Mouse (Mus musculus): ENCODE results near the gene Adra2a. TPM values are rescaled to one million over a fixed set of nuclear protein-coding genes. Genes with fewer than 3 reads are reported as not detected.
A peak's percentile ranks its signal among the peaks of the same experiment; 100 is the strongest.

Gene Adra2a
- 0.16 and 0.18 TPM in 2 replicates for polyA plus RNA-seq (2015; fragmentation: Nextera tagmentation; extraction: Ambion mirVana)

DNA sequence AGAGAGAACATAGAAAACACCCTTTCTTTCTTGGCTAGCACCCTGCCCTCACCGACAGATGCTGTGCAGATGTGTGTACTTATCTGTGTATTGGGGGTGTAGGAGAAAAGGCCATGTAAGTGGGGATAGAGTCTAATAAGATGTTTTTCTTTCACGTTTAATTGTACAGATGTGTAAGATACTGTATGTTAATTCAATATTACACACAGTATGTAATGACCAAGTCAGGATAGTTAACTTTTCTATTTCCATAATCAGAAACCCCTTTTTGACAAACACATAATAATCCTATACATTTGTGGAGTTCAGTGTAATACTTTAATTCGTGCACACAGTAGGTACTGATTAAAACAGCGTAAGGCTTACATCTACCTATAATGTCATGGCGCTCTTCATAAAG, at the start of gene Adra2a:
TSS of gene Adra2a (plus strand) at position 301 of the 400 bp plus-strand sequence.
- no peak for TF ChIP-seq CTCF (IDR thresholded peaks at IDR 0.05; ENCODE audit: low read depth)
- no peak for TF ChIP-seq EP300 (optimal IDR thresholded peaks at IDR 0.05)
- Histone ChIP-seq H3K9ac (ENCODE audit: low read length) (peak within 1 kb of the TSS; percentile 41), H3K36me3 (ENCODE audit: control insufficient read depth, insufficient read depth, low read length) (no peaks in the 10 kb centered on the region), H3K27me3 (ENCODE audit: control insufficient read depth, insufficient read depth, low read length) (peaks cover 10% of the 10 kb centered on the region; the same call in 1 of the 2 replicates), H3K9me3 (ENCODE audit: control insufficient read depth, low read length) (no peaks in the 10 kb centered on the region), H3K4me2 (replicated peaks; ENCODE audit: low read depth) (peak within 1 kb of the TSS; percentile 95), H3K4me3 (ENCODE audit: low read depth, low read length) (peak within 1 kb of the TSS; percentile 50), H3K4me1 (replicated peaks; ENCODE audit: control insufficient read depth, insufficient read depth) (peaks cover 7% of the 10 kb centered on the region; the same call in 1 of the 2 replicates), H3K27ac (replicated peaks) (no peak within 1 kb of the TSS)
- DNase-seq (ENCODE audit: low spot score) = no peak
- 78% methylated on average over 5 of the region's 5 CpGs for WGBS
- ATAC-seq (ENCODE audit: low FRiP score, low TSS enrichment) = no peak

DNA sequence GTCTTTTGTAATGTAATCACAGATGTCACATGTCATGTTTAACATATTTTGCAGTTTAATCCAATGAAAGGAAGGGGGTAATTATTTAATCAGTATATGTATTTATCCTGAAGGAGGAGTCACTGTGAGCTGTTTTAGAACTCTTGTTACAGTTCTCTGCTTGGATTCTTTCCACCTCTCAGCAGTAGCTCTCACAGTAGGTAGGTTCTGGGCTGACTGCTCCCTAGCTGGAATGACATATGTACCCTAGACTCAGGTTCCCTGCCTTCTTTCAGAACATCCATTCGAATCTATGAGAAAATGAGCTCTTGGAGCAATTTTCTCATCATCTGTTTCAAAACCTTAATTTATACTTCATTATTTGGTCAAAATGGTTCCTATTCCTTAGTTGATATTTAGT, 49.7 kb upstream of the Adra2a start:
- Histone ChIP-seq H3K4me2 (replicated peaks; ENCODE audit: low read depth) (no peak overlapping the region), H3K36me3 (ENCODE audit: control insufficient read depth, insufficient read depth, low read length) (no peaks in the 10 kb centered on the region), H3K4me3 (ENCODE audit: low read depth, low read length) (no peak overlapping the region), H3K9me3 (ENCODE audit: control insufficient read depth, low read length) (no peaks in the 10 kb centered on the region), H3K27ac (replicated peaks) (no peak overlapping the region), H3K4me1 (replicated peaks; ENCODE audit: control insufficient read depth, insufficient read depth) (no peaks in the 10 kb centered on the region), H3K9ac (ENCODE audit: low read length) (no peak overlapping the region), H3K27me3 (ENCODE audit: control insufficient read depth, insufficient read depth, low read length) (no peaks in the 10 kb centered on the region)
- DNase-seq (ENCODE audit: low spot score) (no peak), ATAC-seq (ENCODE audit: low FRiP score, low TSS enrichment) (no peak)
- TF ChIP-seq CTCF (IDR thresholded peaks at IDR 0.05; ENCODE audit: low read depth) (no peak), EP300 (optimal IDR thresholded peaks at IDR 0.05) (no peak)
- WGBS = 90% methylated on average over 1 of the region's 1 CpGs

DNA sequence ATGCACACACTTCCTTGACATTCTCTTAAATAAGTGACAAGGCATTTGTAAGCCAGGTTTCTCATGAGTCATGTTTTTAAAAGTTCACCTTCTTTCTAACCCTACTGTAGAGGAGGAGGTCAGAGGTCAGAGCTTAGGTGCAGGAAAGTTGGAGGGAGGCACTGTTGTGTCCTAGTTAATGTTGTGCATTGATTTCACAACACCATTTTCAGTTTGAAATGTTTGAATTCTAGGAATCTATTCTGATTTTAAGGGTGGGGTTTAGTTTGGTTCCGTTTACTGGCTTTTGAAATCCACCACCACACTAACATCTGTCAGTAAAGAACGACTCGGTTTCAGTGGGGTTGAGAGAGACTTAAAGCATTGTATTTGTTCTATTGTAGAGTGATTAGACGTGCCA, 33.0 kb upstream of the Adra2a start:
- 0 out of 2 replicates have a peak, but pooled peaks cover 5% of the 10 kb centered on the region for H3K4me1 ChIP-seq (replicated peaks; ENCODE audit: control insufficient read depth, insufficient read depth)
- 51% methylated on average over 4 of the region's 4 CpGs for WGBS
- no peaks in the 10 kb centered on the region for H3K27me3 ChIP-seq (ENCODE audit: control insufficient read depth, insufficient read depth, low read length)
- DNase-seq (ENCODE audit: low spot score) (no peak), ATAC-seq (ENCODE audit: low FRiP score, low TSS enrichment) (no peak)
- H3K27ac ChIP-seq (replicated peaks) = no peak overlapping the region
- no peak overlapping the region for H3K9ac ChIP-seq (ENCODE audit: low read length)
- no peak overlapping the region for H3K4me3 ChIP-seq (ENCODE audit: low read depth, low read length)
- no peaks in the 10 kb centered on the region for H3K36me3 ChIP-seq (ENCODE audit: control insufficient read depth, insufficient read depth, low read length)
- TF ChIP-seq CTCF (IDR thresholded peaks at IDR 0.05; ENCODE audit: low read depth) (no peak), EP300 (optimal IDR thresholded peaks at IDR 0.05) (no peak)
- H3K4me2 ChIP-seq (replicated peaks; ENCODE audit: low read depth) = no peak overlapping the region
- H3K9me3 ChIP-seq (ENCODE audit: control insufficient read depth, low read length) = no peaks in the 10 kb centered on the region

DNA sequence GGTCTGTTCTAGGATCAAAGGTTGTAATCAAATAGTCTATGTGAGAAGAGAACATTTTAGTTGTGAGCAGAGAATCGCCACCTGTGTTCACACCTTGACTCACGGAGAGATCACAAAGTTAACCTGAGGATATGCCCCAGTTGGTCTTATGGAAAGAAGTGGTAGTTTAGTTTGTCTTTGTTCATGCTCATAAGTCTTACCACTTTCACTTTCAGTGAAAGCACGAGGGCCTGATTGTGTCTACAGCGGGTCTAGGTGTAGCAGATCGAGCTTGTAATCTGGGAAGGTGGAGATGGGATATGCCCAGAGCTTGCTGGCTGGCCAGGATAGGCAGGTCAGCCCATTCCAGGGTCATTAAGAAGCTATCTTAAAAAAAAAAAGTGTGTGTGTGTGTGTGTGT, 29.0 kb upstream of the Adra2a start:
- ATAC-seq (ENCODE audit: low FRiP score, low TSS enrichment) (no peak), DNase-seq (ENCODE audit: low spot score) (no peak)
- Histone ChIP-seq H3K4me1 (replicated peaks; ENCODE audit: control insufficient read depth, insufficient read depth) (0 out of 2 replicates have a peak, but pooled peaks cover 4% of the 10 kb centered on the region), H3K9ac (ENCODE audit: low read length) (no peak overlapping the region), H3K27ac (replicated peaks) (no peak overlapping the region), H3K36me3 (ENCODE audit: control insufficient read depth, insufficient read depth, low read length) (no peaks in the 10 kb centered on the region), H3K4me2 (replicated peaks; ENCODE audit: low read depth) (no peak overlapping the region), H3K9me3 (ENCODE audit: control insufficient read depth, low read length) (no peaks in the 10 kb centered on the region), H3K4me3 (ENCODE audit: low read depth, low read length) (no peak overlapping the region), H3K27me3 (ENCODE audit: control insufficient read depth, insufficient read depth, low read length) (no peaks in the 10 kb centered on the region)
- TF ChIP-seq CTCF (IDR thresholded peaks at IDR 0.05; ENCODE audit: low read depth) (no peak), EP300 (optimal IDR thresholded peaks at IDR 0.05) (no peak)
- 90% methylated on average over 5 of the region's 5 CpGs for WGBS

DNA sequence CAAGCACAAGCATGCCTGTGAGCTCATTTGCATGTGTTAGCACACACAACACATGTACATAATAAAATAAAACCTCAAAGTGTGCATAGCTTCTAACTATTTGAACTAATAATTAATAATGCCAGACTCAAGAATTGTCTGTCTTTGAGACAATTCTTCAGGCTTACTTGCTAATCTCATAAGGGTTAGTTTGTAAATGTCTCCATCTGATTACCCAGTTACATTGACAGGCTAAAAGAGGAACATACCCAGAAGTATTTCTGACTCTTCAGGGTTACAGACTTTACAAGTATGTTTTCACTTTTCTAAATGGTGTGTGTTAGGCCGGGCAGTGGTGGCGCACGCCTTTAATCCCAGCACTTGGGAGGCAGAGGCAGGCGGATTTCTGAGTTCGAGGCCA, 28.4 kb upstream of the Adra2a start:
- 95% methylated on average over 5 of the region's 5 CpGs for WGBS
- H3K27ac ChIP-seq (replicated peaks) = no peak overlapping the region
- no peaks in the 10 kb centered on the region for H3K27me3 ChIP-seq (ENCODE audit: control insufficient read depth, insufficient read depth, low read length)
- H3K4me3 ChIP-seq (ENCODE audit: low read depth, low read length) = no peak overlapping the region
- TF ChIP-seq CTCF (IDR thresholded peaks at IDR 0.05; ENCODE audit: low read depth) = no peak
- no peak for TF ChIP-seq EP300 (optimal IDR thresholded peaks at IDR 0.05)
- no peak overlapping the region for H3K4me2 ChIP-seq (replicated peaks; ENCODE audit: low read depth)
- H3K9ac ChIP-seq (ENCODE audit: low read length) = no peak overlapping the region
- DNase-seq (ENCODE audit: low spot score) = no peak
- no peaks in the 10 kb centered on the region for H3K9me3 ChIP-seq (ENCODE audit: control insufficient read depth, low read length)
- H3K4me1 ChIP-seq (replicated peaks; ENCODE audit: control insufficient read depth, insufficient read depth) = 0 out of 2 replicates have a peak, but pooled peaks cover 3% of the 10 kb centered on the region
- H3K36me3 ChIP-seq (ENCODE audit: control insufficient read depth, insufficient read depth, low read length) = no peaks in the 10 kb centered on the region
- ATAC-seq (ENCODE audit: low FRiP score, low TSS enrichment) = no peak

DNA sequence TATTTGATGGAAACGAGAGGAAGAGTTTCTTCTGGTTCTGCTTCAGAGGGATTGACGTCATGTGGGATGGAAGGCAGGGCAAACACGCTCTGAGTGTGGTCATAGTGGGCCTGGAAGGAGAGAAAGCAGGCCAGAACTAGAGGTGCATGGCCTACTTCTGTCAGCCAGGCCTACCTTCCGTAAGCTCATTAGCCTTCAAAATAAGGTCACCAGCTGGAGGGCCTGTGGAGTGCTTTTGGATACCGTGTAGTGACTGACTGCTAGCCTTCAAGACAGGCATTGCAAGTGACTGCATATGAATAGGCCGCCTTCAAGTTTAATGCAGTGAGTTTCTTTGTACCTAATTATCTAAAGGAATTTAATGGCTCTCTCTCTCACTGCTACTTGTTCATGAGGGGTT, 8.9 kb upstream of the Adra2a start:
- no peak for TF ChIP-seq EP300 (optimal IDR thresholded peaks at IDR 0.05)
- no peak for TF ChIP-seq CTCF (IDR thresholded peaks at IDR 0.05; ENCODE audit: low read depth)
- DNase-seq (ENCODE audit: low spot score) (no peak), ATAC-seq (ENCODE audit: low FRiP score, low TSS enrichment) (no peak)
- Histone ChIP-seq H3K27me3 (ENCODE audit: control insufficient read depth, insufficient read depth, low read length) (no peaks in the 10 kb centered on the region), H3K4me1 (replicated peaks; ENCODE audit: control insufficient read depth, insufficient read depth) (no peaks in the 10 kb centered on the region), H3K4me2 (replicated peaks; ENCODE audit: low read depth) (no peak overlapping the region), H3K4me3 (ENCODE audit: low read depth, low read length) (no peak overlapping the region), H3K36me3 (ENCODE audit: control insufficient read depth, insufficient read depth, low read length) (no peaks in the 10 kb centered on the region; the same call in 1 of the 2 replicates), H3K27ac (replicated peaks) (no peak overlapping the region), H3K9me3 (ENCODE audit: control insufficient read depth, low read length) (no peaks in the 10 kb centered on the region), H3K9ac (ENCODE audit: low read length) (no peak overlapping the region)
- WGBS = 92% methylated on average over 6 of the region's 6 CpGs

Data from stomach, postnatal 0 days (tissue).